Mouse (Mus musculus) forebrain, embryonic 10.5 days (tissue): ENCODE data around the gene Wdr6. TPM values are rescaled to one million over a fixed set of nuclear protein-coding genes. Genes with fewer than 3 reads are reported as not detected.

ENCODE experiments used
- DNase-seq: peaks from one replicate; pipeline ENCODE4 v3.0.0-alpha.2; 2017; ENCODE audit warnings: low spot score; ENCODE audit errors: extremely low spot score
- H3K27ac ChIP-seq: fragments of 300-500 bp; sonication (generic); 2 replicates; pipeline ENCODE4 v1.5.1; 2016; ENCODE audit warnings: mild to moderate bottlenecking
- H3K27me3 ChIP-seq: fragments of 300-500 bp; sonication (generic); 2 replicates; pipeline ENCODE4 v1.6.1; 2016; ENCODE audit warnings: mild to moderate bottlenecking; ENCODE audit not compliant: poor library complexity, severe bottlenecking
- H3K36me3 ChIP-seq: fragments of 300-500 bp; sonication (generic); replicated peaks from 2 replicates; pipeline ENCODE4 v1.6.1; 2016; ENCODE audit warnings: mild to moderate bottlenecking, moderate library complexity
- H3K4me1 ChIP-seq: fragments of 300-500 bp; sonication (generic); 2 replicates; pipeline ENCODE4 v1.6.1; 2016
- H3K4me3 ChIP-seq: fragments of 300-500 bp; sonication (generic); 2 replicates; pipeline ENCODE4 v1.5.1; 2016; ENCODE audit warnings: mild to moderate bottlenecking, moderate library complexity
- H3K9me3 ChIP-seq: fragments of 300-500 bp; sonication (generic); 2 replicates; pipeline ENCODE4 v1.6.1; 2016; ENCODE audit warnings: mild to moderate bottlenecking, moderate library complexity
- WGBS: fragments of 180-500 bp; shearing (Covaris S2); methylation state at CpG from one replicate; pipeline ENCODE4 v1.1.7; 2016; 5-methylcytosine and 5-hydroxymethylcytosine counted together
- microRNA counts: library from miRNA; unstranded; fragments of <30 nt; microRNA quantifications from one replicate; lab custom pipeline; 2017
- microRNA-seq: library from miRNA; unstranded; fragments of <30 nt; microRNA quantifications from one replicate; pipeline ENCODE4, GENCODE M21; 2017
- polyA plus RNA-seq: library from polyadenylated mRNA; unstranded; fragments of >200 nt; fragmentation: Nextera tagmentation; extraction: Ambion mirVana; gene quantifications from 2 replicates; pipeline ENCODE4 v1.2.1, GENCODE M21; 2016

Wdr6 gene
- polyA plus RNA-seq, 1 experiment from 2014 or later = 212 TPM

GRCm38 (mm10) chr9:108545986-108546385, 32.6 kb downstream of the Wdr6 start:
- Histone ChIP-seq H3K27ac (no peak overlapping the region), H3K4me1 (no peaks in the 10 kb centered on the region), H3K9me3 (no peaks in the 10 kb centered on the region), H3K36me3 (peaks cover 98% of the 10 kb centered on the region), H3K27me3 (no peaks in the 10 kb centered on the region), H3K4me3 (no peak overlapping the region)
- DNase-seq = no peak
- WGBS = 96% methylated on average over 3 of the region's 3 CpGs

- Histone ChIP-seq H3K27me3 (no peaks in the 10 kb centered on the region), H3K4me3 (no peak overlapping the region), H3K4me1 (no peaks in the 10 kb centered on the region), H3K9me3 (no peaks in the 10 kb centered on the region), H3K36me3 (peaks cover 98% of the 10 kb centered on the region), H3K27ac (no peak overlapping the region)
- no peak for DNase-seq
Measured at GRCm38 (mm10) chr9:108540846-108541245, 37.7 kb downstream of the Wdr6 start.

GRCm38 (mm10) chr9:108531496-108531895, 47.0 kb downstream of the Wdr6 start:
- H3K4me1 ChIP-seq = no peaks in the 10 kb centered on the region
- DNase-seq = no peak
- 92% methylated on average over 1 of the region's 1 CpGs for WGBS
- no peaks in the 10 kb centered on the region for H3K9me3 ChIP-seq
- peaks cover 94% of the 10 kb centered on the region for H3K36me3 ChIP-seq
- H3K4me3 ChIP-seq = no peak overlapping the region
- H3K27ac ChIP-seq = no peak overlapping the region
- H3K27me3 ChIP-seq = no peaks in the 10 kb centered on the region

- no peaks in the 10 kb centered on the region for H3K9me3 ChIP-seq
- WGBS = 92% methylated on average over 1 of the region's 1 CpGs
- peaks cover 89% of the 10 kb centered on the region for H3K36me3 ChIP-seq
- H3K4me3 ChIP-seq = no peak overlapping the region
- no peaks in the 10 kb centered on the region for H3K4me1 ChIP-seq
- H3K27me3 ChIP-seq = no peaks in the 10 kb centered on the region
- H3K27ac ChIP-seq = no peak overlapping the region
- no peak for DNase-seq
Measured at GRCm38 (mm10) chr9:108530954-108531353, 47.6 kb downstream of the Wdr6 start.

- Histone ChIP-seq H3K4me3 (no peak overlapping the region), H3K9me3 (no peaks in the 10 kb centered on the region), H3K36me3 (peaks cover 70% of the 10 kb centered on the region), H3K27ac (no peak overlapping the region), H3K4me1 (peaks cover 10% of the 10 kb centered on the region), H3K27me3 (no peaks in the 10 kb centered on the region)
- WGBS = 93% methylated on average over 3 of the region's 3 CpGs
- DNase-seq = no peak
Measured at GRCm38 (mm10) chr9:108525400-108525799, 53.1 kb downstream of the Wdr6 start.

- Histone ChIP-seq H3K9me3 (no peaks in the 10 kb centered on the region), H3K27me3 (no peaks in the 10 kb centered on the region), H3K4me1 (peaks cover 28% of the 10 kb centered on the region), H3K27ac (no peak overlapping the region), H3K36me3 (peaks cover 64% of the 10 kb centered on the region), H3K4me3 (no peak overlapping the region)
- DNase-seq = no peak
- WGBS = 98% methylated on average over 4 of the region's 4 CpGs
Measured at GRCm38 (mm10) chr9:108523341-108523740, 55.2 kb downstream of the Wdr6 start.

MicroRNA genes within 50 kb of the gene (microRNA counts, 519-probe panel; counts per million panel counts)
- microRNA mmu-miR-191 (lab: Ali Mortazavi, UCI) (5,072 counts per million, percentile 85 among the panel's probes with 10 or more counts), microRNA mmu-miR-425 (lab: Ali Mortazavi, UCI) (3,460 counts per million, percentile 73 among the panel's probes with 10 or more counts)

Small RNA genes within 50 kb of the gene (microRNA-seq; reads per million reads assigned to microRNA genes)
- gene Gm24083 (not detected), gene Mir191 (not detected), gene Mir425 (3,495 reads per million, percentile 87 among the genes with 10 or more reads in this experiment)

Other genes starting within 250 kb of the Wdr6 start
- gene Gpx1, start 239.8 kb downstream of the Wdr6 start, polyA plus RNA-seq = 806 and 868 TPM in 2 replicates
- gene Usp4, start 230.9 kb downstream of the Wdr6 start, polyA plus RNA-seq = 132 and 133 TPM in 2 replicates
- 0.60 and 0.65 TPM in 2 replicates for gene 1700102P08Rik, start 185.9 kb downstream of the Wdr6 start, polyA plus RNA-seq
- 0.57 and 0.97 TPM in 2 replicates for gene Ccdc36, start 150.3 kb downstream of the Wdr6 start, polyA plus RNA-seq
- not detected in 2 replicates for gene BC048562, start 142.3 kb downstream of the Wdr6 start, polyA plus RNA-seq
- 53.6 and 54.1 TPM in 2 replicates for gene Ccdc71, start 118.2 kb downstream of the Wdr6 start, polyA plus RNA-seq
- gene Klhdc8b, start 117.2 kb downstream of the Wdr6 start, polyA plus RNA-seq = 33.1 and 40.3 TPM in 2 replicates
- 34.8 and 40.8 TPM in 2 replicates for gene Lamb2, start 99.0 kb downstream of the Wdr6 start, polyA plus RNA-seq
- 76.1 and 79.9 TPM in 2 replicates for gene Usp19, start 88.1 kb downstream of the Wdr6 start, polyA plus RNA-seq
- 113 and 117 TPM in 2 replicates for gene Qars, start 71.0 kb downstream of the Wdr6 start, polyA plus RNA-seq
- gene Qrich1, start 61.9 kb downstream of the Wdr6 start, polyA plus RNA-seq = 160 and 164 TPM in 2 replicates
- 244 and 260 TPM in 2 replicates for gene Impdh2, start 18.5 kb downstream of the Wdr6 start, polyA plus RNA-seq
- 43.3 and 50.6 TPM in 2 replicates for gene Ndufaf3, start 11.3 kb downstream of the Wdr6 start, polyA plus RNA-seq
- 192 and 201 TPM in 2 replicates for gene Dalrd3, start 8.9 kb downstream of the Wdr6 start, polyA plus RNA-seq
- 11.9 and 12.1 TPM in 2 replicates for gene P4htm, start 18.9 kb upstream of the Wdr6 start, polyA plus RNA-seq
- gene Arih2, start 70.6 kb upstream of the Wdr6 start, polyA plus RNA-seq = 64.1 and 69.1 TPM in 2 replicates
- gene Slc25a20, start 83.3 kb upstream of the Wdr6 start, polyA plus RNA-seq = 33.1 and 35.8 TPM in 2 replicates
- 28.5 and 30.1 TPM in 2 replicates for gene Prkar2a, start 110.6 kb upstream of the Wdr6 start, polyA plus RNA-seq
- 78.3 and 89.3 TPM in 2 replicates for gene Ip6k2, start 205.1 kb upstream of the Wdr6 start, polyA plus RNA-seq
- gene Nckipsd, start 229.6 kb upstream of the Wdr6 start, polyA plus RNA-seq = 14.1 and 18.8 TPM in 2 replicates
- 1.5 and 2.1 TPM in 2 replicates for gene Celsr3, start 247.6 kb upstream of the Wdr6 start, polyA plus RNA-seq